Comparison of ENCODE assay signal across 8 mouse cellular contexts in genomic region chr4:129496631-129497030, GRCm38 (mm10). TPM values are rescaled to one million over a fixed set of nuclear protein-coding genes. Genes with fewer than 3 reads are reported as not detected.
DNase-seq lines count a peak whose midpoint lies in the region; ATAC-seq and TF ChIP-seq lines count a peak whose summit lies in the region.

No protein-coding gene starts in this region.

- no peaks in the 10 kb centered on the region for H3K36me3 ChIP-seq in heart, embryonic 11.5 days (ENCODE audit: control insufficient read depth, insufficient read depth, low read length)
- no peaks in the 10 kb centered on the region for H3K36me3 ChIP-seq in kidney, postnatal 0 days (ENCODE audit: insufficient read depth, low read length)

- H3K9me3 ChIP-seq in heart, embryonic 11.5 days (replicated peaks; ENCODE audit: control insufficient read depth, low read length): no peaks in the 10 kb centered on the region
- H3K9me3 ChIP-seq in kidney, postnatal 0 days (replicated peaks; ENCODE audit: low read length): no peaks in the 10 kb centered on the region

- DNase-seq in spleen, adult 18-20 months: peak; percentile 54 to 56
- DNase-seq in spleen, adult 12 weeks (ENCODE audit: low spot score): no peak
- DNase-seq in kidney, postnatal 0 days (ENCODE audit: low spot score): peak; percentile 80
- DNase-seq in lung, postnatal 4 days: peak; percentile 64 to 68
- peak; percentile 28 for DNase-seq in thymus, postnatal 0 days (ENCODE audit: low spot score)
- no peak for DNase-seq in retina, postnatal 1 day
- DNase-seq in left cerebral cortex, postnatal 25 days (ENCODE audit: low spot score in 2 of 2): no peak

- no peak overlapping the region for H3K4me3 ChIP-seq in heart, embryonic 11.5 days (ENCODE audit: low read depth, low read length)
- H3K4me3 ChIP-seq in kidney, postnatal 0 days (replicated peaks; ENCODE audit: low read depth, low read length): no peak overlapping the region

- no peak overlapping the region for H3K9ac ChIP-seq in heart, embryonic 11.5 days (ENCODE audit: low read depth, low read length)
- H3K9ac ChIP-seq in kidney, postnatal 0 days (ENCODE audit: low read depth, low read length): no peak overlapping the region

- peaks cover 4% of the 10 kb centered on the region for H3K27me3 ChIP-seq in heart, embryonic 11.5 days (ENCODE audit: control insufficient read depth, insufficient read depth, low read length)
- no peaks in the 10 kb centered on the region for H3K27me3 ChIP-seq in kidney, postnatal 0 days (ENCODE audit: insufficient read depth, low read length)

- WGBS in heart, embryonic 11.5 days (ENCODE audit: insufficient replicate concordance): 29% methylated on average over 6 of the region's 6 CpGs
- WGBS in kidney, postnatal 0 days: 34% methylated on average over 6 of the region's 6 CpGs

- ATAC-seq in heart, embryonic 11.5 days (replicated peaks; ENCODE audit: insufficient number of reproducible peaks, low FRiP score, low TSS enrichment): no peak; the same call in 1 of the 2 replicates
- ATAC-seq in kidney, postnatal 0 days (replicated peaks; ENCODE audit: low FRiP score, low read depth): no peak

- peaks cover 23% of the 10 kb centered on the region for H3K4me1 ChIP-seq in heart, embryonic 11.5 days (ENCODE audit: control insufficient read depth, insufficient read depth, low read length)
- peaks cover 5% of the 10 kb centered on the region for H3K4me1 ChIP-seq in kidney, postnatal 0 days (replicated peaks; ENCODE audit: insufficient read depth, low read length)

- H3K27ac ChIP-seq in heart, embryonic 11.5 days (ENCODE audit: low read depth, low read length): peak overlapping the region; percentile 76
- peak overlapping the region; percentile 68; the same call in 1 of the 2 replicates for H3K27ac ChIP-seq in kidney, postnatal 0 days

- peak overlapping the region; percentile 11; the same call in 1 of the 2 replicates for H3K4me2 ChIP-seq in heart, embryonic 11.5 days
- H3K4me2 ChIP-seq in kidney, postnatal 0 days (ENCODE audit: low read length): no peak overlapping the region

- intact Hi-C loops in left cerebral cortex, postnatal 25 days (cut with DNase I): no loop called here

- 0 out of 2 replicates have a peak, but pooled peaks have one; percentile 4 for TF ChIP-seq CTCF in kidney, postnatal 0 days (IDR thresholded peaks at IDR 0.05; ENCODE audit: low read depth)

RNA-seq across cellular contexts. Expression of gene Fam229a, which starts 5.6 kb away (rescaled TPM):
- polyA plus RNA-seq in heart, embryonic 11.5 days (2014; fragmentation: Nextera tagmentation; extraction: Ambion mirVana): not detected in 2 replicates
- 0.37 and 0.78 TPM in 2 replicates for polyA plus RNA-seq in kidney, postnatal 0 days (2015; fragmentation: Nextera tagmentation; extraction: Ambion mirVana)
- polyA plus RNA-seq in thymus, postnatal 0 days (2015; fragmentation: Nextera tagmentation; extraction: Ambion mirVana): 0.62 TPM in 1 of 2 replicates, not detected in the other
- total RNA-seq in left cerebral cortex, postnatal 25 days (2021): not detected

RNA-seq across cellular contexts. Expression of gene Tssk3, which starts 5.8 kb away (rescaled TPM):
- not detected in 2 replicates for polyA plus RNA-seq in heart, embryonic 11.5 days (2014; fragmentation: Nextera tagmentation; extraction: Ambion mirVana)
- 0.10 TPM in 1 of 2 replicates, not detected in the other for polyA plus RNA-seq in kidney, postnatal 0 days (2015; fragmentation: Nextera tagmentation; extraction: Ambion mirVana)
- 0.09 TPM in 1 of 2 replicates, not detected in the other for polyA plus RNA-seq in thymus, postnatal 0 days (2015; fragmentation: Nextera tagmentation; extraction: Ambion mirVana)
- under 1 TPM; 0.25 to 0.37 TPM for total RNA-seq in left cerebral cortex, postnatal 25 days (2021)

RNA-seq across cellular contexts. Expression of gene Marcksl1, which starts 16.8 kb away (rescaled TPM):
- polyA plus RNA-seq in heart, embryonic 11.5 days (2014; fragmentation: Nextera tagmentation; extraction: Ambion mirVana): 506 and 517 TPM in 2 replicates
- polyA plus RNA-seq in kidney, postnatal 0 days (2015; fragmentation: Nextera tagmentation; extraction: Ambion mirVana): 613 and 625 TPM in 2 replicates
- polyA plus RNA-seq in thymus, postnatal 0 days (2015; fragmentation: Nextera tagmentation; extraction: Ambion mirVana): 382 and 399 TPM in 2 replicates
- total RNA-seq in left cerebral cortex, postnatal 25 days (2021): 100 to 1,000 TPM; 196 to 227 TPM

RNA-seq across cellular contexts. Expression of gene Bsdc1, which starts 35.2 kb away (rescaled TPM):
- polyA plus RNA-seq in heart, embryonic 11.5 days (2014; fragmentation: Nextera tagmentation; extraction: Ambion mirVana): 24.1 and 24.6 TPM in 2 replicates
- polyA plus RNA-seq in kidney, postnatal 0 days (2015; fragmentation: Nextera tagmentation; extraction: Ambion mirVana): 25.6 and 27.8 TPM in 2 replicates
- polyA plus RNA-seq in thymus, postnatal 0 days (2015; fragmentation: Nextera tagmentation; extraction: Ambion mirVana): 18.4 and 19.1 TPM in 2 replicates
- 10 to 100 TPM; 51.7 to 58.8 TPM for total RNA-seq in left cerebral cortex, postnatal 25 days (2021)

RNA-seq across cellular contexts. Expression of gene Hdac1, which starts 45.9 kb away (rescaled TPM):
- 154 and 175 TPM in 2 replicates for polyA plus RNA-seq in heart, embryonic 11.5 days (2014; fragmentation: Nextera tagmentation; extraction: Ambion mirVana)
- polyA plus RNA-seq in kidney, postnatal 0 days (2015; fragmentation: Nextera tagmentation; extraction: Ambion mirVana): 170 and 196 TPM in 2 replicates
- 310 and 317 TPM in 2 replicates for polyA plus RNA-seq in thymus, postnatal 0 days (2015; fragmentation: Nextera tagmentation; extraction: Ambion mirVana)
- total RNA-seq in left cerebral cortex, postnatal 25 days (2021): 10 to 100 TPM; 28.5 to 31.6 TPM

Comparison
In these comparisons a context has a peak if more than half of its experiments do, and no peak if none do; other contexts are left out.
1. DNase-seq: peak in spleen, adult 18-20 months (2 of 2), kidney, postnatal 0 days (single experiment), lung, postnatal 4 days (2 of 2) and thymus, postnatal 0 days (single experiment); none in spleen, adult 12 weeks (single experiment), retina, postnatal 1 day (single experiment) and left cerebral cortex, postnatal 25 days (0 of 2).